Mouse (Mus musculus) left cerebral cortex, adult 2 months (tissue): ENCODE results near the gene Klhl34. TPM values are rescaled to one million over a fixed set of nuclear protein-coding genes. Genes with fewer than 3 reads are reported as not detected.

Source experiments
- DNase-seq, 2 experiments: peaks; one replicate each; pipeline ENCODE4 v3.0.0; 2021 to 2022; ENCODE audit warnings: low spot score in 2 of 2, mixed read lengths in 1 of 2; ENCODE audit errors: extremely low spot score in 1 of 2
- H3K27ac ChIP-seq: fragments of 200-600 bp; 2 replicates; pipeline ENCODE4 v1.8.1; 2022
- H3K4me3 ChIP-seq: fragments of 200-600 bp; 2 replicates; pipeline ENCODE4 v1.8.1; 2022
- CTCF ChIP-seq: fragments of 200-600 bp; IDR thresholded peaks from 2 replicates; pipeline ENCODE4 v1.8.1; 2022; ENCODE audit warnings: antibody characterized with exemption, mild to moderate bottlenecking, moderate library complexity
- intact Hi-C: fragments of 180-260 bp; cut with DNase I; formaldehyde crosslinking; loops from one replicate; pipeline ENCODE4 v1.15.1; 2025
- long read RNA-seq, 2 experiments: library from polyadenylated mRNA; stranded (forward); transcript quantifications; one replicate each; pipeline ENCODE4 v2.0.0; 2021; ENCODE audit warnings: borderline mapping rate in 2 of 2
- total RNA-seq, 2 experiments: library from RNA; stranded (reverse); gene quantifications; 2 replicates each; pipeline ENCODE4 v1.2.3; 2021

Gene Klhl34
- under 1 TPM in 1 of 2 experiments, not detected in 1; 0.16 TPM for total RNA-seq
- long read RNA-seq, experiment 1, partial matches to known transcripts = 0 of 2 reads
- long read RNA-seq, experiment 1, other reads (novel, unspliced or antisense) = 0 of 2 reads
- long read RNA-seq, experiment 2, partial matches to known transcripts = 0 of 1 reads
- long read RNA-seq, experiment 2, other reads (novel, unspliced or antisense) = 0 of 1 reads

GRCm38 (mm10) chrX:157818207-157818920 lies at the start of gene Klhl34:
Klhl34 (plus strand) TSS chrX:157818435.
- Histone ChIP-seq H3K27ac (peak within 1 kb of the TSS; percentile 40; the same call in 1 of the 2 replicates), H3K4me3 (no peak within 1 kb of the TSS)
- no peak for DNase-seq
- intact Hi-C loops = no loop called here
- no peak for TF ChIP-seq CTCF

- no peak for DNase-seq
- TF ChIP-seq CTCF = no peak
- H3K27ac ChIP-seq = no peak overlapping the region
- H3K4me3 ChIP-seq = no peak overlapping the region
- intact Hi-C loops = no loop called here
These were observed 16.6 kb upstream of the Klhl34 start for GRCm38 (mm10) chrX:157801669-157802068.

- intact Hi-C loops = no loop called here
- DNase-seq = no peak
- H3K27ac ChIP-seq = no peak overlapping the region
- no peak overlapping the region for H3K4me3 ChIP-seq
- no peak for TF ChIP-seq CTCF
These were observed 8.5 kb upstream of the Klhl34 start for GRCm38 (mm10) chrX:157809721-157810120.

- intact Hi-C loops = no loop called here
- peak overlapping the region; percentile 40; the same call in 1 of the 2 replicates for H3K27ac ChIP-seq
- DNase-seq = peak in 1 of 2 experiments; percentile 14
- no peak overlapping the region for H3K4me3 ChIP-seq
- TF ChIP-seq CTCF = no peak
These were observed 546 bp upstream of the Klhl34 start for GRCm38 (mm10) chrX:157817571-157818206.

- Histone ChIP-seq H3K27ac (no peak overlapping the region), H3K4me3 (no peak overlapping the region)
- no peak for TF ChIP-seq CTCF
- no peak for DNase-seq
- intact Hi-C loops = no loop called here
These were observed 656 bp downstream of the Klhl34 start for GRCm38 (mm10) chrX:157818921-157819260.

GRCm38 (mm10) chrX:157829983-157830382 lies 11.7 kb downstream of the Klhl34 start:
- TF ChIP-seq CTCF = no peak
- no peak overlapping the region for H3K4me3 ChIP-seq
- H3K27ac ChIP-seq = no peak overlapping the region
- intact Hi-C loops = no loop called here
- DNase-seq = no peak

Other genes starting within 250 kb of the Klhl34 start
- gene Yy2, start 249.4 kb upstream of the Klhl34 start, total RNA-seq = 1 to 10 TPM in 1 of 2 experiments, not detected in 1; 1.2 TPM
- 10 to 100 TPM; 25.3 to 31.7 TPM for gene Mbtps2, start 219.7 kb upstream of the Klhl34 start, total RNA-seq
- gene Smpx, start 119.5 kb upstream of the Klhl34 start, total RNA-seq = not detected
- gene Cnksr2, start 224.9 kb downstream of the Klhl34 start, total RNA-seq = 100 to 1,000 TPM; 215 to 250 TPM